Mouse (Mus musculus) lung, postnatal 25 days (tissue): ENCODE measurements around the gene Mettl9.
A peak's percentile ranks its signal among the peaks of the same experiment; 100 is the strongest.

Experiments
- DNase-seq: peaks from one replicate; pipeline ENCODE4 v3.0.0; 2022; ENCODE audit warnings: low spot score

The Mettl9 gene

GRCm38 (mm10) chr7:121044251-121044650 is 10.0 kb downstream of the Mettl9 start:
- no peak for DNase-seq

- DNase-seq = no peak
Observed at GRCm38 (mm10) chr7:121045671-121046453, 11.6 kb downstream of the Mettl9 start.

GRCm38 (mm10) chr7:121047624-121048023 is 13.4 kb downstream of the Mettl9 start:
- DNase-seq = no peak

- DNase-seq = no peak
Observed at GRCm38 (mm10) chr7:121053071-121053470, 18.8 kb downstream of the Mettl9 start.

DNA sequence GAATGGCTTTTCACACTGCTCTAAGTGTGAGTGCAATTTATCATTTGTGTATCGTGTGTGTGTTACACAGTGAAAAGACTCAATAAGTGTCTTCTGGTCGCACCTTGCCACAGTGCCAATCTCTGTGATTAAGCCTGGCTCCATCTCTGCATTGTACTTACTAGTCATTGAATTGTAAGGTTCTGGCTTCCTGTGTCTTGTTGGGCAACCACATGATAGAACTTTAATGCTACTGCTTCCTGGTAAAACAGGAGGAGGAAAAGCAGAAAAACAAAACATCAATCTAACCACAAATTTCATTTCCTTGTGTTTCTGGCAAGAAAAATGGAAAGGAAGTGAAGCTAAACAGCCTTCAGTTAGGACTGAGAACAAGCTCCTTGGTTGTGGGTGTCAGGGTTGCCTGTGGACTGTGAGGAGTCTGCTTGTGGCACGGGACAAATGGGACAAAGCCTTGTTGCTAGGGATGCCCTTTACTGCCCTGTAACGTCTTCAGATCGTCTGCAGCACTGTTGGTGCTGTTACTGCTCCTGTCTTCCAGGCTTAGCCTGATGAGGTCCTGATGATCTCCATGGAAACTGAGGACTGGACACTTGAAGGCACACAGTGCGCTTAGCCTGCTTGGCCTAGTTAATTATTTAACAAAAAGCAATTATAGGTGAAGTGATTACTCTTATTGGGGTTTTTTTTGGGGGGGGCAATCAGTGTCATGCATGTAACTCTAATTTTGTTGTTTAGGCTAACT is 25.4 kb downstream of the Mettl9 start:
- no peak for DNase-seq

DNA sequence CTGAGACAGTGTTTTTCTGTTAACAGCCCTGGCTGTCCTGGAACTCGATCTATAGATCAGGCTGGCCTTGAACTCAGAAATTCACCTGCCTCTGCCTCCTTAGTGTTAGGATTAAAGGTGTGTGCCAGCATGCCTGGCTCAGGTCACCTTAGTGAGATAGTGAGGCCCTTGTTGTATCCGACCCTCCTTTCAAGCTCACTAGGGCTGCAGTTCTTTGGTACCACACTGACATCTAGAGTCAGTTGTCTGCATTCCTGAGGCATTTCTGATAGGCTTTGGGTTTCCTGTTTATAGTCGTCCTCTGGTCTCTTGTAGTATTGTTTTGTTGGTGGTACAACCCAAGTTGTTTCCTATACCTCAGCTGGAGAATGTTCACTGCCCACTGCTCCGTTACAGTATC is 30.1 kb downstream of the Mettl9 start:
- peak; percentile 59 for DNase-seq

GRCm38 (mm10) chr7:121071276-121071675 is 37.0 kb downstream of the Mettl9 start:
- DNase-seq = no peak

- DNase-seq = no peak
Observed at GRCm38 (mm10) chr7:121072506-121072905, 38.3 kb downstream of the Mettl9 start.

DNA sequence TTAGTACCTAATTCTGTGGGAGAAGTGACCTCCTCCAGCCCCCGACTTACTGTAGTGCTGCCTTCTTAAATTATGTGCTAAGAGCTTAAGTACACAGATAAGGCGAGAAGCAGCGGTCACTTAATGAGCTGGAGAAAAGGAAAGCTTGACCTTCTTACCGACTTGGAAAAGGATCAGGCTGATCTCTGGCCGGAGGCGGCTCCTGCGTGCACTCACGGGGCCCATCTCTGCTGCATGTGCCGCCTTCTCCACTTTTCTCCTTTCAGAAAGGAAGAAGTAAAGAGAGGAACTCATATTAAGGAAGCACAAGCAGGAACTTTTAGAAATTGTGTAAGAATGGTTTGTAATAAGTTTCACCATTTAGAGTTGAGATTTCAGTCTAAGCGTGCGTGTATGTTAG is 40.0 kb downstream of the Mettl9 start, which contains the start of gene Igsf6:
Igsf6 (minus strand) TSS at position 292 of the 400 bp plus-strand sequence.
- peak; percentile 49 for DNase-seq

DNA sequence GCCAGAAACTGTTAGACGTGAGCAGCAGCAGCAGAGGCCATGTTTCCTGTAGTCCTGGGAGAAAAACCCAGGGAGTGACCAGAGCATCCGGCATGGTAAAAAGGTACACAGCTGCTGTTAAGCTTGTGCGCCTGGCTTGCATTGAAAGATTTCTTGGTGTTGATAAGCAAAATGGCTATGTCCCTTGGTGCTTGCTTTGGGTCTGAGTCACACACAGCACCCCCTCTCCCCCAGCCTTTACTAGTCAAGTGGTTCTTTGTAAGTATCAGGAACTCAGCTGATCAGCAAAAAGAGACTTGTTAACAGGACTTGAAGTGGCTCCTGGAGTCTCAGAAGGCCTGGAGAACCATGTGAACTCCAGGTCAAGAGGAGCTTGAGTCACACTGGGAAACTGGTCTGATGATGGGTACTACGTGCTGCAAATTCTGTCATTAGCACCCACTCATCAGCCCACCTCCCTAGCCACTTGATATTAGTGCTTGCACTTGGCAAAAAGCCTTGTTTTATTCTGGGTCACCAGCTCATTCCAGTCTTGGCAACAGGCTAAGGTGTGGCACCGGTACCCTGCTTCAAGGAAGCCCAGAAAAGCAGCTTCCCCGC is 40.7 kb downstream of the Mettl9 start:
- DNase-seq = peak; percentile 55

- DNase-seq = no peak
Observed at GRCm38 (mm10) chr7:121075416-121075815, 41.2 kb downstream of the Mettl9 start.

DNA sequence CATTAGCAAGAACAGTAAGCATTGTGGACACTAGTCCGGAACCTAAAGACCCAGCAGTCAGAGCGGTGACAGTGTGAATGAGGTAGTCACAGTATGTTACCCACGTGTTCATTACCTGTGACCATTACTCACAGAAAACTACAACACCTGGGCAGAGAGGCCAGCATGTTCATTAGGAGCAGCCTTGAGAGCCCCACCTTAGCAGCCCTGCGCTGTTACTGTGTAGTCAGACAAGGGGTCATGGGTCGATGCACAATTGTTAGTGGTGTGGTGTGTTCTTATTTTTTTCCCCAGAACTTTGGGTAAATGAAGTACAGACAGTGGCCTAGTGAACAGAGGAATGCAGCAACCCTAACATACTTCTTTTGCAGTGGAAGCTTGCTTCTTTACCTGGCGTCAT is 43.1 kb downstream of the Mettl9 start:
- DNase-seq = no peak

DNA sequence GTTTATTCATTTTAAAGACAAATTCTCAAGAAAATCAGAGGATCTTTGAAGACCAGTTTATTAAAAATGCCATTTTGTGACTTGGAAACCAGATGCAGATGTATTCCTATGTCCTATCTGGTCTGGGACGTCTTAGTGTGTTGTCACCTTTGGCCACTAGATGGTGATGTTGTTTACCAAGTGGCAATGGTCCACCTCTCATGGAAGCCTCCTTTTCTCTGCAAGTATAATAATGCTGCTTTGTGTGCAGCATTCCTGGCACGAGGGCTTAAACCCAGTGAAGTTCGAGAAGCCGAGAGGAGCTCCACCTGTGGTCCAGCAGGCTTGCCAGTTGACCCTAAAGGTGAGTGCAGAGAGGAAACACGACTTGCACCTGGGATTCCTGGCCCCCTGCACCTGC is 43.6 kb downstream of the Mettl9 start:
- DNase-seq = peak; percentile 75

- DNase-seq = no peak
Observed at GRCm38 (mm10) chr7:121081350-121081749, 47.1 kb downstream of the Mettl9 start, which contains the start of gene Otoa. Otoa (plus strand) TSS chr7:121081650.

- DNase-seq = no peak
Observed at GRCm38 (mm10) chr7:121081816-121082215, 47.6 kb downstream of the Mettl9 start.

- DNase-seq = no peak
Observed at GRCm38 (mm10) chr7:121082949-121083513, 48.8 kb downstream of the Mettl9 start.

- DNase-seq = no peak
Observed at GRCm38 (mm10) chr7:121084840-121085453, 50.7 kb downstream of the Mettl9 start.

DNA sequence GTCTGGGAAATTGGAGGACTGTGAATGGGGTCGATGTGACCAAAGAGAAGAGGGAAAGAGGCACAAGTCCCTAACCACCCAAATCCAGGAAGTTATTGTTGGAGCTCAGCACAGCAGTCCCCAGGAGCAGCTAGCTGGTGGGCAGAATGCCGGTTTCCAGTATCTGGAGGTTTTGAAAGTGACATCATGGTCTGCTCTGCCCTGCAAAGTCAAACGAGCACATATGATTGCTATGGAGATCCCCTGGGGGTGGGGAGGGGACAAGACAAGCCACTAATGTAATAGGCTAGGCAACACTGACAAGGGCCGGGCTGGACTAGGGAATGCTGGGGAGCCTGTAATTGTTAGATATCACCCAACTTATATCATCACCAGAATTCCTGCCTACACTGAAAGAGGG is 51.3 kb downstream of the Mettl9 start:
- no peak for DNase-seq

- no peak for DNase-seq
Observed at GRCm38 (mm10) chr7:121088745-121089144, 54.5 kb downstream of the Mettl9 start.

GRCm38 (mm10) chr7:121090748-121091147 is 56.5 kb downstream of the Mettl9 start:
- no peak for DNase-seq

GRCm38 (mm10) chr7:121093026-121093425 is 58.8 kb downstream of the Mettl9 start:
- no peak for DNase-seq
